Mouse (Mus musculus) retina, embryonic 14.5 days (tissue): ENCODE data around the gene Cstf3.
"Not testable (repeated sequence)": the region's sequence is repeated elsewhere in the genome, so short reads cannot be mapped to it uniquely, and the experiment has no call there.

Experiments
- DNase-seq: peaks from one replicate; pipeline ENCODE4 v3.0.0-alpha.2; 2015; ENCODE audit warnings: low spot score

Gene Cstf3

DNA sequence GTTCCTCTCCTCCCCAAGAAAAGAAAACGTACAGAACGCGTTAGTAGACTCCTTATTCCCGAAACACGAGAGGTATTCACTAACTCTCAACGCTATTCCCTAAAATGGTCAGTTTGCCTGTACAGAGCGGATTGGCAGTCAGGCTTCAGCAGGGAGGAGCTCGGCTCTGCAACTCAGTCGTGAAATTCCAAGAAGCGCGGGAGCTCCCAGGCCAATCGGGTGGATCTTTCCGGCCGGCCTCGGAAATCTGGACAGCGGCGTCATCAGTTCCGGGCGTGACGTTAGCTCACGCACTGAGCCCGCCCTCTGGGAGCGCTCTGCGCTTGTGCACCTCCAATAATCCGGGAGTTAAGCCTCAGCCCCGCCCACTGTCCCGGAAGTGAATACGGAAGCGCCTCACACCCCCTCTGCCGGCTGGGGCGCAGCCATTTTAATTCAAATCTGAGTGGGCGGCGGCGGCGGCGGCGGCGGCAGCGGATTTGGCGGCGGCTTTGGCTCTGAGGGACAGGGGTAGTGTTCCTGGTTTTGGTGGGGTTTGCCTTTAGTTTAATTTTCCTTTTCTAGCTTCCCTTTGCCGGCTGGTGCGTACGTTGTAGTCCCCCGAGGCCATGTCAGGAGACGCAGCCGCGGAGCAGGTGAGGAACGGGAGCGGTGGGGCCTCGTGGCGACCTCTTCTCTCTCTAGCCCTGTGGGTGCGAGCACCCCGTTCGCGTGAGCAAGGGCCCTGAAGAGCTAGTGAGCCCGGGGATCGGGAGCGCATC is at the start of gene Cstf3:
Gene Cstf3 (plus strand): TSS at position 456 of the 761 bp plus-strand sequence.
- peak; percentile 100 for DNase-seq

DNA sequence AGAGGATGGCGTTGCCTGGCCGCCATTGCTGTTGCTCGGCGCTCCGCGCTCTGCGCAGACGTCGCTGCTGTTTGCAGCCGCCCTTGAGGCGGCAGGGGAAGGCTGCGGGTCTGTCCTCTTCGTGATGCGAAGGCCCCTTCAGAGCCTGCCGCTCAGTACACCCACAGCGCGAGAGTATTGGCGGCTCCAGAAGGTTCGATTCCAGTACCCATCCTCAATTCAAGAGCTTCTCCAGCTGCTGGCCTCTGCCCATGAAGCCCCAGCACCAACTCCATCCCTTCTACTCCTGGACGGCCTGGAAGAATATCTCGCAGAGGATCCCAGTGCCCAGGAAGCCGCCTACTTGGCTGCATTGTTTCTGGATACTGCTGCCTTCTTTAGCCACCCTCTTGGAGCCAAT is 33.6 kb upstream of the Cstf3 start:
- DNase-seq = not testable (repeated sequence)

- no peak for DNase-seq
Observed at GRCm38 (mm10) chr2:104557722-104558121, 32.6 kb upstream of the Cstf3 start.

- DNase-seq = no peak
Observed at GRCm38 (mm10) chr2:104558326-104558725, 32.0 kb upstream of the Cstf3 start.

GRCm38 (mm10) chr2:104558938-104559337 is 31.4 kb upstream of the Cstf3 start:
- DNase-seq = no peak

GRCm38 (mm10) chr2:104559591-104560380 is 30.5 kb upstream of the Cstf3 start:
- no peak for DNase-seq

DNA sequence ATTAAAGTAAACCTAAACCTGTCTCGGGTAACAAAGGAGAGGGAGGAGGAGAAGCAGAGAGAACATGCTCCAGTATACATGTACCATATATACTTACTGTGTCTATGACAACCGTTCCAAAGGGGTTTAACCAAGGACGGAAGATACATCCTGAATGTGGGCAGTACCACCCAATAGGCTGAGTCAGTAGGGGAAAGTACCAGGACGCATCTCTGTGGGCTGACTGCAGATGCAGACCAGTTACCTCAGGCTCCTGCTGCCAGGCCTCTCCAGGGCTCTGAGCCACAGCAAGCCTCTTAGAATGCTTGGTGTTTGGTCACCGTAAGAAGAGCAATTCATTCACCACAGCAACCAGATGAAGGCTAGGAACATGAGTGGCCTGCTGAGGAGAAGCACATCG is 28.9 kb upstream of the Cstf3 start:
- no peak for DNase-seq

DNA sequence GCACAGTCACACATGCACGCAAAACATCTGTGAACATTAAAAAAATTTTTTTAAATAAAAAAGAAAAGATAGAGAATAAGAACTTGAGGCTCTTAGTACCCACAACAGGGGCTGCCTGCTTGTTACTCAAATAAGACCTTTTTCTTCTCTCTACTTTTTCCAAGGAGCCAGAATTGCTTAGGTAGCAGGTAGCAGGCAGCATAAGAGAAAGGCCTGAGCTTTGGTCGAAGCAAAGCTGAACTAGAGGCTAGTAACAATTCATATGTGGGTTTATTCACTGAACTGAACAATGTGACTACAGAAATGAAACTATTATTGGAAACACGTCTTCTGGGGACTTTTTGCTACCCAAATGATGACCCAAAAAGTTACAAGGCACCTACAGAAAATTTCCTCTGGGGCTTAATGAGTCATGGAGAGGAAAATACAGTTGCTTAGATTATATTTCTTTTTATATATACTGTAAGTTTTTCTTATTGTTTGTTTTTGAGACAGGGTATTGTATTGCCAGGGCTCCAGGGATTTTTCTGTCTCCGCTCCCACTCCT is 28.3 kb upstream of the Cstf3 start:
- no peak for DNase-seq

DNA sequence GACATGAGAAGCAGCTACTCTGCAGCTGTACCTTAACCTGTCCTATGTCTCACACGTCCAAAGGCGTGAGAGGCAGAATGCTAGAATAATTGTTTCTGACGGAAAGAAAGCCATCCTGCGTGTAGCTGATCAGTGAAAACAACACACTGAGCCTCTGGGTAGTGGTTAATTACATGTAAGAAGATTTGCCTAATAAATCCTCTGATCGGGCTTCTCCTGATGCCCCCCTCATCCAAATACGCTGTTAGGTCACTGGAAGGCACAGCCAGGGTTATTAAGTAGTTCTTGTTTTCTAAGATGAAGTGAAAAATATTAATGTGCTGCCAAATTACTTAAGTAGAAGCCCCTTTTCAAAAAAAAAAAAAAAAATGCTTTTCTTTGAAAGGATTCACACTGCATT is 18.3 kb upstream of the Cstf3 start:
- peak; percentile 32 for DNase-seq

- DNase-seq = no peak
Observed at GRCm38 (mm10) chr2:104576216-104576615, 14.1 kb upstream of the Cstf3 start.

GRCm38 (mm10) chr2:104578021-104578420 is 12.3 kb upstream of the Cstf3 start:
- no peak for DNase-seq

DNA sequence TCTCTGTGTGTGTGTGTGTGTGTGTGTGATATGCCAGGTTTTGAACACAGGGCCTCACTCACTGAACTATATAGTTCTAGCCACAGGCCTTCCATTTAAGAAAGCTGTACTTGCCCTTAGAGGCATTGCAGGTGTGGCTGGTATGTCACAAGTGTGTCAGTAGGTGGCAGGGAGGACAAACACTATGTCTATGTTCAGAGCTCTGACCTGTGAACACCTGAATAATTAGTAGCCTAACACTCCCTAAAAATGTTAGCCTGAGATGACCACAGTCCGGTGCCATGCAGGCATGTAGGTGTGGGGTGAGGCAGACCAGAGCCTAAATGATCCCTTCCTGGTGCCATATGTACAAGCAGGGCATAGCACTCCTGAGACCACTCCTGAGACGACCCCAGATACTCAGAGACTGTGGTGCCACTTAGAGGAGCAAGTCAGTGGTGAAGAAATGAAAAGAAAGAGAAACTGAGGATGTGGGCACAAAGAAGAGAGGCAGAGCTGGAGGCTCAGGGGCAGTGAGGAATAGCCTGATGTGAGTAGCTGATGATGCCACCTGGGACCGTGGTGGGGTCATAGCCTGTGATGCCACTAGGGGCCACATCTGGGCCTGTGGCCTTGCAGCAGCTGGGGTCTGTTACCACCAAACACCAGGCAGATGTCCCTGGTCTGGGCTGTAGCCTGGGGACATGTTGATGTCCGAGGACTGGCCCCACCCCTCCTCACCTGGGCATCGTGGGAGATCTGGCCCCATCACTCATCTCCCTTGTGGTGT is 11.3 kb upstream of the Cstf3 start:
- DNase-seq = no peak

DNA sequence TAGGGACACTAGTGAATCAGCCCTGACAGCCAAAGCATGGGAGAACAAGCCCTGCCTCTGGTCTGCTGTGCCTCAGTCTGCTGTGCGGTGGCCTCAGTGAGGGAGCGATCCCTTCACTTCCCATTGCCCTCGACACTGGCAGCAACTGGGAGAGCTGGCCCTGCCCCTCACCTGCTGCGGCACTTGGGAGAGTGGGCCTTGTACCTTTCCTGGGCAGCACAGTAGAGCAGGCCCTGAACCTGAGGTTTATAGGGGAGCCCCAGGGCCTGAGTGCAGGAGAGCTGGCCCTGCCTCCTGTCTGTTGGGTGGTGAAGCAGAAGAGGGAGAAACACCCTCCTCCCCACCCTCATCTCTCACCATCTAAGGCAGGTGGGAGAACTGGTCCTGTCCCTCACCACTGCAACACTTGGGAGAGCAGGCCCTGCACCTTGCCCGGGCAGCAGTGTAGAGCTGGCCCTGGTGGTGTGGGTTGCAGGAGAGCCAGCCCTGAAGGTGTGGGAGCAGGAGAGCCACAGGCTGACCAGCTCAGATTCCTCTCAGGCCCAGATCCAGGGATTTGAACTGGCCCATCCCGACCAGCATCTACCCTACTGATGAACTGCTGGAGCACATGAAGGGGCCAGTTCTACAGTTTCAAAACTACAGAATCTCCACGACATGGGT is 10.4 kb upstream of the Cstf3 start:
- DNase-seq = no peak

GRCm38 (mm10) chr2:104581281-104581879 is 8.9 kb upstream of the Cstf3 start:
- DNase-seq = no peak

- DNase-seq = no peak
Observed at GRCm38 (mm10) chr2:104583032-104583431, 7.3 kb upstream of the Cstf3 start.

DNA sequence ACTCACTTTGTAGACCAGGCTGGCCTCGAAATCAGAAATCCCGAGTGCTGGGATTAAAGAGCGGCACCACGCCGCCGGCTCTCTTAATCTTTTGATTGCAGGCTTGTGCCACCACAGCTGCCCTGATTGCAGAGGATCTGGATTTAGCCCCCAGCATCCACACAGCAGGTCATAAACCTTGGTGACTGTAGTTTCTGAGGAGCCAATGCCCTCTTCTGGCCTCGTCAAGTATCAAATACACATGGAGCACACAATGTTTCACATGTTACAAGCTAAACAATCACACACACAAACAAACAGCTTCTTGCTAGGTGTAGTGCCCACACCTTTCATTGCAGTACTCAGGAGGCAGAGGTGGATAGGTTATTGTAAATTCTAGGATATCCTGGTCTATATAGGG is 6.1 kb upstream of the Cstf3 start:
- no peak for DNase-seq

DNA sequence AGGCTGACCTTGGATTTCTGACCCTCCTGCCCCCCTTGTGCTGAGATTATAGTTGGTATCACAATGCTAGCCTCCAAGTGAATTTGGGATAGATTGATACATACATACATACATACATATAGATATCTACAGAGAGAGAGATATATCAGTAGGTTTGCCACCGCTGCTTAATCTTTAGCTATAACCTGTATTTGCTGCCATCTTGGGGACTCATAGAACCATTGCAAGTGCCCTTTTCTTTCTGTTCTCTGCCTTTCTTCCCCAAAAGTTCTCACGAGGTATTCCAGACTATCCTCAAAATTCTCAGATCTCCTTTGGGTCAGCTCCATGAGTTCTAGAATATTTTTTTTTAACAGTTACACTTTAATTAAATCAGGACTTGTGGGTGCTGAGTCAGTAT is 4.7 kb upstream of the Cstf3 start:
- DNase-seq = peak; percentile 50

- no peak for DNase-seq
Observed at GRCm38 (mm10) chr2:104588552-104588951, 1.8 kb upstream of the Cstf3 start.

- DNase-seq = no peak
Observed at GRCm38 (mm10) chr2:104590829-104591117, 450 bp downstream of the Cstf3 start.

DNA sequence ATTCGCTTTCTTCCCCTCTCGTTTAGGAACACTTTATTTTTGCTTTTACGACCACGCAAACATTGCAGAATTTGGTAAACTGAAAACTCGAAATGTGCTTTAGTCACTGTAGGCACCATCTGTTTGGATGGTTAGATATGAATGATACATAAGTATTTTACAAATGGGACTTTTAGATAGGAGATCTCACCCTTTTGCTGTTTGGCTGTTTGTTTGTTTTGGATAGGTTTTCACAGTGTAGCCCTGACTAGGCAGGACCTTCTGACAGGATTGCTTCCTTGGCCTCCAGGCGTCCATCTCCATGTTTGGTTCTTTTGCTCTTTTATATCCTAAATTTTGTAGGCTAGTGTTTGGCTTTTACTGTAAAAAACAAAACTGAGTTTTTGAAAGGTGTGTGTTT is 818 bp downstream of the Cstf3 start:
- no peak for DNase-seq

DNA sequence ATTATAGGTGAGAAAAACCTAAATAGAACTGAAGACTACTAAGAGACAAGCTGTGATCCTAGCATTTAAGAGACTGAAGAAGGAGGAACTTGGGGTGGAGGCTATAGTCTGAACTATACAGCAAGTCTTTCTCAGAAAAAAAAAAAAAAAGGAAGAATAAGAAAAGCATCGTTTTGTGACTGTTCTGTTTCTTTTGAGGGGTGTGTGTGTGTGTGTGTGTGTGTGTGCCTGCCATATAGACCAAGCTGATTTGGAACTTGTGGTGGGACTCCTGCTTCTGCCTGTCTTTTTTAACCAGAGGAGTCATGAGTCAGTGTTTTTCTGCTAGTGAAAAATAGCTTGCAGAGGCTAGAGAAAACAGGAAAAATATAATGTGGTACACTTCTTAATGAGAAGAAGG is 4.7 kb downstream of the Cstf3 start:
- DNase-seq = no peak

- DNase-seq = no peak
Observed at GRCm38 (mm10) chr2:104603431-104603830, 13.1 kb downstream of the Cstf3 start.
